Mouse (Mus musculus): ENCODE measurements around the gene Fat3. TPM values are rescaled to one million over a fixed set of nuclear protein-coding genes. Genes with fewer than 3 reads are reported as not detected.

The Fat3 gene
- polyA plus RNA-seq, 1 experiment from 2014 or later, result 7.0 TPM

DNA sequence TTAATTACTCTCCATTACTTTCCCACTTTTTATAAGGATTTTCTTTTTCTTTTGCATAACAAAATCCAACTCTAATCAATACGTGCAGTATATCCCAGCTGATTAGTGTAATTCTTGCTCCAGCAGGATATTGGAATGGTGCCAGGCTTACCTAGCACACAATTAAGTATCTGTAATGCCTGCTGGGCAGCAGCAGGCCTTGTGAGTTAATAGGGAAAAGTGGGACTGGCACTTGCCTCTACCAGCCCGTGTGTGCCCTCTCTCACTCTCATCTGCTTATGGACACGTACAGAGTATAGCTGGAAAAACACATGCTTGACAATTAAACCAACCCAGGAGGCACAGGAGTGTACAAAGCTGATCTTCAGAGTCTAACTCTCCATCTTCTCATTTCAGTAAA, 11.4 kb downstream of the Fat3 start:
- no peak for DNase-seq (ENCODE audit: low spot score)

DNA sequence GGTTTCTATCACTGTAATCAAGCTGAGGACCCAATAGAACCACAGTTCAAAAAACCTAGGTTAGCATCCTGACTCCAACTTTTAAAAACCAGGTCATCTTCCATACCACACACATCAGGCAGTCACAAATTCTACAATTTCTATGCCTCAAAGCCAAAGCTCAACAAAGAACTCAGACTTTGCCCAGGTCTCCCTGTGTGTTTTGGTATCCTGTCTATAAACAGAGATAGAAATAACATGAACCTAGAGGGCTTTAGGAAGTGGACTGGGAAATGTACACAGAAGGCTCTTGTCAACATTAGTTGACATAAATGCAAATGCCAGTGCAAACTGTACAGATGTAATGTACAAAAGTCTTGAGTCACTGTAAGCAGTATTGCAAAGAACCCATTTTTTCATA, 13.5 kb downstream of the Fat3 start:
- Histone ChIP-seq H3K27ac (replicated peaks) (no peak overlapping the region), H3K36me3 (no peaks in the 10 kb centered on the region), H3K27me3 (ENCODE audit: low read depth, poor library complexity, severe bottlenecking) (no peaks in the 10 kb centered on the region), H3K9me3 (replicated peaks) (no peaks in the 10 kb centered on the region), H3K4me3 (no peak overlapping the region), H3K4me1 (peaks cover 37% of the 10 kb centered on the region)
- no peak for DNase-seq (ENCODE audit: low spot score)

More for the DNA sequence above, 11.4 kb downstream of the Fat3 start:
- WGBS, result 83% methylated on average over 3 of the region's 3 CpGs
- no peaks in the 10 kb centered on the region for H3K36me3 ChIP-seq
- no peaks in the 10 kb centered on the region for H3K9me3 ChIP-seq (replicated peaks)
- H3K4me3 ChIP-seq, result no peak overlapping the region
- H3K27me3 ChIP-seq (ENCODE audit: low read depth, poor library complexity, severe bottlenecking), result no peaks in the 10 kb centered on the region
- peaks cover 31% of the 10 kb centered on the region for H3K4me1 ChIP-seq
- H3K27ac ChIP-seq (replicated peaks), result no peak overlapping the region

DNA sequence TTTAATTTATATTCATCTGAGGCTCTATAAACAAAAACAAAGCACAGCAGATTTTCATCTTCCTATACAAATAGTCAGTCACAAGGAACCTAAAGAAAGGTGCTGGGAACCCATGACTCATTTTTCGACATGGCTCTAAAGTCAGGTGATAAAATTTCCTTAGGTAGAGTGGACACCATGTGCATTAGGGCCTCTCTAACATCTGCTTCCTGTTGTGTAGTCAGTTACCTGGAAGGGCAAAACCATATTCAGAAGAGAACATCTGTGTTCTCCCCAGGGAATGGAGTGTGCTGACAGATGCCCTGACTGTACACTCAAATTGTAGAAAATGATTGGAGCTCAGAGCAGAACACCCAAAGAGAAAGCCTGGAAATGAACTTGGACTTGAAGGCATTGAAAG, 14.9 kb downstream of the Fat3 start:
- Histone ChIP-seq H3K36me3 (no peaks in the 10 kb centered on the region), H3K27me3 (ENCODE audit: low read depth, poor library complexity, severe bottlenecking) (no peaks in the 10 kb centered on the region), H3K27ac (replicated peaks) (no peak overlapping the region; the same call in 1 of the 2 replicates), H3K4me3 (no peak overlapping the region), H3K4me1 (peaks cover 37% of the 10 kb centered on the region), H3K9me3 (replicated peaks) (no peaks in the 10 kb centered on the region)
- no peak for DNase-seq (ENCODE audit: low spot score)
- WGBS, result 85% methylated on average over 1 of the region's 1 CpGs

DNA sequence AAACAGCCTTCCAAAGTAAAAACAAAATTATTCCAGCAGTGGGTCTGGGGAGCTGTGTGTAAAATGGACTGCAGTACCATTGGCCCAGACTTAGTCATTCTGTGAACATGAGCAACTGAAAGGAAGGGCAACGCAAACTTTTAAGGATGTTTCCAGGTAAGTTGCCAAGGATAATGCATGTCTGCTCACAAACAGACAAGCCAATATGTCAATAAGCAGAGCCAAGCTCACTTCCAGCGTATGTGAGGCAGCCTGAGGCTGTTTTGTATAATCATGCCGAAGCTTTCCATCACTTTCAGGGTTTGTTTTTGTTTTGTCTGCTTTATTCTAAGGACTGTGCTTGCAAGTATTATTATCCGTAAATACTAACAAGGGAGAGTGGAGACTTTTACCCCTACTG, 15.9 kb downstream of the Fat3 start:
- H3K4me1 ChIP-seq, result peaks cover 37% of the 10 kb centered on the region
- no peaks in the 10 kb centered on the region for H3K27me3 ChIP-seq (ENCODE audit: low read depth, poor library complexity, severe bottlenecking)
- H3K36me3 ChIP-seq, result no peaks in the 10 kb centered on the region
- 26% methylated on average over 4 of the region's 4 CpGs for WGBS
- DNase-seq (ENCODE audit: low spot score), result no peak
- H3K27ac ChIP-seq (replicated peaks), result peak overlapping the region; percentile 76
- peak overlapping the region; percentile 28; the same call in 1 of the 2 replicates for H3K4me3 ChIP-seq
- no peaks in the 10 kb centered on the region for H3K9me3 ChIP-seq (replicated peaks)

DNA sequence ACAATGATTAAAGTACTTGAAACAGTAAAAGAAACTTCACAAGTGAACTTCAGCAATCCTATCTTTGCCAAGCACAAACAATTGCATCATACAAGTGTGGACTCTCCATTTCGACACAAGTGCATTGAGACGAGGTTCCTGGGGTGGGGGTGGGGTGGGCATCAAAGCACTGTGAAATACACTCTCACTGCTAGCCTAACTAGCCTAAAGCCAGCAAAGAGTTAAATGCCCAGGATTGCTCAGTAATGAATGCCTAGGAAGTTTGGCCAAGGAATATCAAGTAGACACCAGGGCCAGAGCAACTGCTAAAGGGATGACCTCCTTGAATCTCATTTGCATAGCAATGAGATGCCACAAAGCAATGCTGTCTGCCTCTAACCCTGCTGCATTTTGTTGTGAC, 16.3 kb downstream of the Fat3 start:
- H3K9me3 ChIP-seq (replicated peaks), result no peaks in the 10 kb centered on the region
- H3K27me3 ChIP-seq (ENCODE audit: low read depth, poor library complexity, severe bottlenecking), result no peaks in the 10 kb centered on the region
- H3K4me1 ChIP-seq, result peaks cover 37% of the 10 kb centered on the region
- H3K4me3 ChIP-seq, result peak overlapping the region; percentile 28; the same call in 1 of the 2 replicates
- no peaks in the 10 kb centered on the region for H3K36me3 ChIP-seq
- peak; percentile 50 for DNase-seq (ENCODE audit: low spot score)
- 25% methylated on average over 2 of the region's 2 CpGs for WGBS
- H3K27ac ChIP-seq (replicated peaks), result peak overlapping the region; percentile 76

DNA sequence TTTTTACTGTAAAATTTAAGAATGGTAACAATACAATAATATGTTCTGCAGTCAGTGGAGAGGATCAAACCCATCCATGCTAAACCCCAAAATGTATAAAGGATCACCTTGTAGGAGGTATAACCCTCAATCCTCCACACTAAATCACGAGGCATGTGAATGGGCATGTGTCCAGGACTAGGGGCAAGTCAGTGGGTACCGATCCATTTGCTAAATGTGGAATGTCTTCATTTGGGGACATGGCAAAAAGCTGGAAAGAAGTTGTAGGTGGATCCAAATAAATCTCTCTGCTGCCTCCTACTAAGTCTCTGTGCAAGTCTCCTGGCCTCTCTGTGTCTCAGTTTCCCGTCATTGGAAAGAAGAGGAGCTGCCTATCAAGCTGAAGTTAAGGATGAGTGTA, 39.6 kb downstream of the Fat3 start:
- Histone ChIP-seq H3K9me3 (replicated peaks) (no peaks in the 10 kb centered on the region), H3K27ac (replicated peaks) (no peak overlapping the region), H3K27me3 (ENCODE audit: low read depth, poor library complexity, severe bottlenecking) (no peaks in the 10 kb centered on the region), H3K36me3 (0 out of 2 replicates have a peak, but pooled peaks cover 6% of the 10 kb centered on the region), H3K4me3 (no peak overlapping the region), H3K4me1 (no peaks in the 10 kb centered on the region)
- no peak for DNase-seq (ENCODE audit: low spot score)
- 96% methylated on average over 3 of the region's 3 CpGs for WGBS

DNA sequence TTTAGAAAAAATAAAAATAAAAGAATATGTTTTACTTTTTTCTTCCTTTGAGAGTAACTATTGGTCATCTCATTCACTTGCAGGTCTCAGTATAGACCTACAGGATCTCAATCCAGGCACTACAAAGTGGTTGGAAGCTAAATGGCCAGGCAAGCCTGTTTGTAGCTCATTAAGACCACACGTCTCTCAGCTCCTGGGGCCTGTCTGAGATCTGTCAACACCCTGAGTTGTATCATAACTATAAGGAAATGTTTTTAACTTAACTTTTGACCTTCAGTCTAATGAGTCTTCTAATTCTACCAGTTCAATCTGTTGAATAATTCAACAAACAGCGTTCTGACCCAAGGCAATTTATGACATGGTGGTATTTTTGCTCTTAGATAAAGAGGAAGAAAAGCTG, 40.5 kb downstream of the Fat3 start:
- H3K4me3 ChIP-seq, result no peak overlapping the region
- H3K27ac ChIP-seq (replicated peaks), result no peak overlapping the region
- H3K9me3 ChIP-seq (replicated peaks), result no peaks in the 10 kb centered on the region
- H3K4me1 ChIP-seq, result no peaks in the 10 kb centered on the region
- DNase-seq (ENCODE audit: low spot score), result no peak
- H3K27me3 ChIP-seq (ENCODE audit: low read depth, poor library complexity, severe bottlenecking), result no peaks in the 10 kb centered on the region
- 0 out of 2 replicates have a peak, but pooled peaks cover 6% of the 10 kb centered on the region for H3K36me3 ChIP-seq
- WGBS, result 92% methylated on average over 2 of the region's 2 CpGs

DNA sequence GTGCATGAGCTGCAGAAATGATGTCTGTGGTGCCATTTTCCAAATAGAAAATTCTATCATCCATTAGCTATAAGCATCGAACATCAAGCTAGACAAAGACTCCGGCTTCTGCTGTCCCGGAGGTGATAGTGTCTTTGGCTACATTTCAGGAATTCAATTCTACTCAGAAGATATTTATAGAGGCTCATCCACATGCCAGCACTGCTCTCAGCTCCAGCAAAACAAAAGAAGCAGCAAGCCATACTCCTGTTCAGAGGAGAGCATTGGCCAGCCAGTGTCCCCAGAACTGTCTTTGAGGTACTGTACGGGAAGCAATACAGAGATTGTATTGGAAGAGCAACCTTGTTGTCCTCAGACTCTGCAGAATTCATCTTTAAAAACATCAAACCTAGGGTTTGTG, 59.2 kb downstream of the Fat3 start:
- H3K27ac ChIP-seq (replicated peaks), result peak overlapping the region; percentile 17; the same call in 1 of the 2 replicates

DNA sequence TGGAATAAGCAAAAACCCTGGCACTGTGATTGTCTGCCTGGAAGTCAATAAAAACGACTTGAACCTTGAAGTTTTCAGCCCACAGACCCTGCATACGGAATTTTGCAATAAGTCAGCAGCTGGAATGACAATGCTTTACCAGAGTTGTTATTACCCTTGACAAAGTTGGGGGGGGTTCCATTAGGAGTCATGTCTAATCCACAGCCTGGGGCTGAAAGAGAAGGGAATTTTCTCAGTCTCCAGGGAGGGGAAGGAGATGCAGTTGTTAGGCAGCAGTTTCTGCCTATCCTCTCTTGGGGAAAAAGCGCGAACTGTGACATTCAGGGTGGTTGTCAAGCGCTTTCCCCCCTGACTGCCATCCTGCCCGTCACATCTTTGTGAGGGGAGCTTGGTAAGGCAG, 60.4 kb downstream of the Fat3 start:
- WGBS, result 57% methylated on average over 6 of the region's 6 CpGs
- H3K9me3 ChIP-seq (replicated peaks), result no peaks in the 10 kb centered on the region
- no peaks in the 10 kb centered on the region for H3K36me3 ChIP-seq
- no peaks in the 10 kb centered on the region for H3K27me3 ChIP-seq (ENCODE audit: low read depth, poor library complexity, severe bottlenecking)
- no peak overlapping the region for H3K4me3 ChIP-seq
- DNase-seq (ENCODE audit: low spot score), result no peak
- peaks cover 69% of the 10 kb centered on the region for H3K4me1 ChIP-seq
- H3K27ac ChIP-seq (replicated peaks), result peak overlapping the region; percentile 77

More for the DNA sequence above, 59.2 kb downstream of the Fat3 start:
- 94% methylated on average over 4 of the region's 4 CpGs for WGBS
- no peaks in the 10 kb centered on the region for H3K27me3 ChIP-seq (ENCODE audit: low read depth, poor library complexity, severe bottlenecking)
- DNase-seq (ENCODE audit: low spot score), result no peak
- H3K9me3 ChIP-seq (replicated peaks), result no peaks in the 10 kb centered on the region
- no peak overlapping the region for H3K4me3 ChIP-seq
- H3K4me1 ChIP-seq, result peaks cover 62% of the 10 kb centered on the region
- H3K36me3 ChIP-seq, result no peaks in the 10 kb centered on the region

DNA sequence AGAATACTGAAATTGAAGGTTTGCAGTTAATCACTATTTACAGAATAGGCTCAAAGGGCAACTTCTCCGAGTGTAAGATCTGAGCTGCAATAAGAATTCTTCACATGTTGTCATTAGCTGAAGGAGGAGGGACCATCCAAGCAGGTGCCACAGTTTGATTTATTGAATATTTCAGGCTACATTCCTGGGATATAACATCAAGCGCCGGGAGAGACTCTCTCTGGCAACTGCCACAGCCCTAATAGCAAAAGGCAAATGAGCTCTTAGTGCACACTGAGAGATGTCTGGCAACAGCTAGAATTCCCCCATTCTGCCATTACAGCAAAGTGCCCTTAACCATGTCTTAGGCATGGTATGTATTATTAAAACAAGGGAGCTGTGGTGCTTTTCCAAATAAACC, 61.1 kb downstream of the Fat3 start:
- no peaks in the 10 kb centered on the region for H3K27me3 ChIP-seq (ENCODE audit: low read depth, poor library complexity, severe bottlenecking)
- no peaks in the 10 kb centered on the region for H3K36me3 ChIP-seq
- peaks cover 74% of the 10 kb centered on the region for H3K4me1 ChIP-seq
- no peak overlapping the region for H3K4me3 ChIP-seq
- no peak for DNase-seq (ENCODE audit: low spot score)
- no peaks in the 10 kb centered on the region for H3K9me3 ChIP-seq (replicated peaks)
- WGBS, result 85% methylated on average over 3 of the region's 3 CpGs
- H3K27ac ChIP-seq (replicated peaks), result peak overlapping the region; percentile 77; the same call in 1 of the 2 replicates

DNA sequence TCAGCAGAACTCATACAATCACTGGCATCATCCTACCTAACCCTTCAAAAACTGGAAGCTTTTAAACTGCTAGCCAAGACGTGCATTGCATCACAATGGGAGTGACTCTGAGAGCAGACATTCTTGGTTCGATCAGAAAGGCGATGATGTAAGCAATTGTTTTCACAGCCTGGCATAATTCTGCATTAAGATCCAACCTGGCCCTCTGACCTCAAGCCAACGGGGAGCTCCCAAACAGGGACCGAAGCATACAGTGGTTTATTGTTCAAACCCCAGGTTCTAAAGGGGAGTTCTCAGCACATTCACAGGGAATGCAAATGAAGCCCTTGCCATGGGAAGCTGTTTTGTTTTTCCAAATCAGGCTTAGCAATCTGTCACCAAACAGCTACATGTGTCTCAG, 63.3 kb downstream of the Fat3 start:
- peak; percentile 47 for DNase-seq (ENCODE audit: low spot score)
- 6% methylated on average over 5 of the region's 5 CpGs for WGBS
- Histone ChIP-seq H3K36me3 (no peaks in the 10 kb centered on the region), H3K4me3 (no peak overlapping the region), H3K27me3 (ENCODE audit: low read depth, poor library complexity, severe bottlenecking) (no peaks in the 10 kb centered on the region), H3K27ac (replicated peaks) (peak overlapping the region; percentile 79), H3K4me1 (peaks cover 70% of the 10 kb centered on the region), H3K9me3 (replicated peaks) (no peaks in the 10 kb centered on the region)

DNA sequence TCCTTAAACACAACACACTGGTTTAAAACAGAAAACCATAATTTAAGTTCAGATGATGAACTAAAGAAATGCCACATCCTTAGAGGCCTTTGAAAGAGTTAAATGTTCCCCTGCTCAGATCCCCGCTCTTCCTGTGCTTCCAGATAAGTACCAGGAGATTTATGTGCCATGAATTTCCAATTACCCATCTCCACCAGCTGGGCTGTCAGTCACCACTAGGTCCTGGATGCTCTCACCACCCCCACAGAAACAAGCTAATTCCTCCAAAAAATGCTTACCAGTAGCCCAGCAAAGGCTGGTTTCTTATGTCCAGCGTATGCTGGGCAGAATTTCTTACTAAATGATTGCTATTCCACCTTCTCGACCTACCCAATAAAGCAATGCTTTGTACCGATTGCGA, 72.5 kb downstream of the Fat3 start:
- Histone ChIP-seq H3K4me1 (peaks cover 14% of the 10 kb centered on the region), H3K36me3 (no peaks in the 10 kb centered on the region), H3K9me3 (replicated peaks) (no peaks in the 10 kb centered on the region), H3K4me3 (no peak overlapping the region), H3K27me3 (ENCODE audit: low read depth, poor library complexity, severe bottlenecking) (no peaks in the 10 kb centered on the region), H3K27ac (replicated peaks) (no peak overlapping the region)
- DNase-seq (ENCODE audit: low spot score), result no peak
- 83% methylated on average over 5 of the region's 5 CpGs for WGBS

DNA sequence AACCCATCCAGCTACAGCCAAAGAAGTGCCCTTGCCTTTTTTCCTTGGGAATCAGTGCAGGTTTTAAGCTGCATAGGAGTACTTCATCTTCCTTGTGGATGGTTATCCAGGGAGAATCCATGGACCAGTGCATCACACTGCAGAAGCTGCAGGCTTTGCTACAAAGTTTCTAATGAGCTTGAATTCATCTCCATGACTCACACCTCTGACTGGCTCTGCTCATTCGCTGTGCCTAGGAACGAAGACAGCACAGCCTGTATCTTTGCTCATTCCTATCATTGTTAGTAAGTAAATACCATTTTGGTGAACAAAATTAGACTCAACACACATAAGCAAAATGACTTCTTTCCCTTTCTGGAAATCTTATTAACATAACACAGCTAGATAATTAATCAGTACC, 78.4 kb downstream of the Fat3 start:
- WGBS, result 78% methylated on average over 2 of the region's 2 CpGs
- Histone ChIP-seq H3K4me1 (peaks cover 9% of the 10 kb centered on the region), H3K27ac (replicated peaks) (no peak overlapping the region), H3K9me3 (replicated peaks) (no peaks in the 10 kb centered on the region), H3K4me3 (no peak overlapping the region), H3K36me3 (no peaks in the 10 kb centered on the region), H3K27me3 (ENCODE audit: low read depth, poor library complexity, severe bottlenecking) (no peaks in the 10 kb centered on the region)
- DNase-seq (ENCODE audit: low spot score), result no peak

DNA sequence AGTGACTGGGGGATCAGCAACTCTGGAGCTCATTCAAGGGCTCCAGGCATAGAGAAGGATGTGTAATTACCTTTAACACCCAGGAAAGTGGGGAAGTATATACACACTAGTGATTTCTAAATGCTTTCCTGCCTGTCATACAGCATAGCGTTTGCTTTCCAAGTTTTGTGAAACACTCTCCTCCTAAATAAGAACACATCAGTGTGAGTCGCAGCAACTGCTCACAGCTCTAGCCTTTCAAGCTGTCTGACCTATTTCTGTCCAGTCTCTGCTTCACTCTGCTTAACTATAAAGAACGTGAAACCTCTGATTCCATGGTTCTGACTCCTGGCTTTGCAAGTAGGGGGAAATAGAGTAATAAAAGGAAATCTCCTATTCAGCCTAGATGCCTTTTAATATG, 98.3 kb downstream of the Fat3 start:
- Histone ChIP-seq H3K27me3 (ENCODE audit: low read depth, poor library complexity, severe bottlenecking) (no peaks in the 10 kb centered on the region), H3K4me3 (no peak overlapping the region), H3K36me3 (no peaks in the 10 kb centered on the region), H3K4me1 (peaks cover 77% of the 10 kb centered on the region), H3K9me3 (replicated peaks) (no peaks in the 10 kb centered on the region), H3K27ac (replicated peaks) (no peak overlapping the region)
- 80% methylated on average over 3 of the region's 3 CpGs for WGBS
- no peak for DNase-seq (ENCODE audit: low spot score)
